Mouse (Mus musculus) CH12F3 (cell line): ENCODE measurements at regions not wholly inside any gene's neighbourhood (a gene's known extent, or its start where the extent isn't known, plus 50 kb on each side); places are given as distances from the start of the nearest gene placed in this dataset.

Experiments
- in situ Hi-C: fragments of 300-500 bp; cut with MboI; formaldehyde crosslinking; loops from 2 replicates; pipeline ENCODE4 v1.14.3; 2020; ENCODE audit warnings: low sequenced_read_pairs

DNA sequence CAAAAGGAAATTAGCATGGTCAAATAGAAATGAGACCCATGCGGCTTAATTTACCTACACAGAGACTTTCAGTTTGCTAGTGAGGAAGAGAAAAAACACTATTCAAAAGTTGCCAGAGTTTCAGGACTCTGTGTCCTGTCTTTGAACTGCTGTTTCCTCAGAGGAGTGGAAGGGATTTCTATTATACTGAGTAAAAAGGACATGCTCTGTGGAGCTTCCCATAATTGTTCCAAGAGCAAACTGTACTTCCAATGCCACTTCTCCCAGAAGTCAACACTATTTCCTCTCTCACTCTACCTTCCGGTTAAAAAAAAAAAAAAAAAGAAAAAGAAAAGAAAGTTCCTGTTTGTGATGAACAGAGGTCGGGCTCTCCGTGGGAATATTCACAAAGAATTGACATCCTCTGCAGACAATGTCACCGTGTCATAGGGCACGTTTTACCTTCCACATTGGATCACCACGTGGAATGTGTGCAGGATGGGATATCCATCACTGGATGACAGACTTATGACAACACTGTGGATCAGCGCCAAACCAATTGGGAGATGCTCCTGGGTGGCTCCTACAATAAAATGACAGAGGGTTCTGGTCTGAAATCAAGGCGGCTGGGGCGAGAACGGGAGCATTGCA, 377.5 kb downstream of the Gja1 start:
- in situ Hi-C loops = no loop called here

DNA sequence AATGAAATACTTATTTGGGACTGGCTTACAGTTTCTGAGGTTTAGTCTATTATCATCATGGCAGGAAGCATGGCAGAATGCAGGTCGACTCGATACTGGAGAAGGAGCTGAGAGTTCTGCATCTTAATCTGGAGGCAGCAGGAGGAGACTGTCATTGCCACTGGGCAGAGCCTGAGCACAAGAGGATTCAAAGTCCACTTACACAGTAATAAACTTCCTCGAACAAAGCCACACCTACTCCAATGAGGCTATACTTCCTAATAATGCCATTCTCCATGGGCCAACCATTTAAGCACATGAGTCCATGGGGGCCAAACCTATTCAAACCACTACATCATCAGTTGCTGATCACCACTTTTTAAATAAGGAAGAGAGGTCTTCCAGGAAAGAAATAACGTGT, 393.5 kb downstream of the Gja1 start:
- in situ Hi-C loops = no loop called here

- in situ Hi-C loops = no loop called here
Measured at GRCm38 (mm10) chr10:56782265-56782664, 405.1 kb downstream of the Gja1 start.

- in situ Hi-C loops = no loop called here
Measured at GRCm38 (mm10) chr10:56783941-56784340, 406.8 kb downstream of the Gja1 start.

- in situ Hi-C loops = no loop called here
Measured at GRCm38 (mm10) chr10:56788081-56788480, 411.0 kb downstream of the Gja1 start.

GRCm38 (mm10) chr10:56793074-56793473, 415.9 kb downstream of the Gja1 start:
- in situ Hi-C loops = no loop called here

DNA sequence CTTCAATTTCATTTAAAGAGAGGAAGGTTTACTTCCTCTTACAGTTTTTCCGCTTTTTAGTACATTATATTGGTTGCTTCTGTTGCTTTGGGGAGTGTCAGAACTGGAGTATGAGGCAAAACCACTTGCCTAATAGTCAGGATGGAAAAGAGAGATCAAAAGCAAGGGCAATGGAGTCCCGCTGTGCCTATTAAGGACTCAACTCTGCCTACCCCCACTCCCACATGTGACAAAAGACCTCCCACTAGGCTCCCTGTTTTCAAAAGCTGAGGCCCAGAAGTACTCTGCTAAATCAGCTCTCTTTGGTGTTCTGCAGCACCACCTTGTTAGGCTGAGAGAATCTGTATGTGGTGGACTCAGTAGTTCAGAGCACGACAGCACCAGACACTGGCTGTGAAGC, 418.3 kb downstream of the Gja1 start:
- in situ Hi-C loops = no loop called here

DNA sequence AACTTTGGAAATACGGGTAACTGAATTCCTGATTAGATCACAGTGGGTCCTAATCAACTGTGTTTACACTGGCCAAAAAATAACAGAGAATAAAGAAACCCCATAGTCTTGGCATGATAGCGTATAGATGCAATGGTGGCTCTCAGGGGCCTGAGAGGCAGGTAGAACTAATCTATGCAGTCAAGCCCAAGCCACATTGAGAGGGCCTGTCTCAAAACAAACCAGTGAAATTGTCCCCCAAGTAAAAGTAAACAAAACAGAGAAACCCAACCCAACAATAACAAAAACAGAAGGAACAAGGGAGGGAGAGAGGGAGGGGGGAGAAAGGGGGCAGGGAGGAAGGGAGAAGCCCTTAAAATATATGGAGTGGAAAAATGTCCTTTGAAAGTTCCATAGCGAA, 422.2 kb downstream of the Gja1 start:
- in situ Hi-C loops = no loop called here

- in situ Hi-C loops = no loop called here
Measured at GRCm38 (mm10) chr10:56799745-56800144, 422.6 kb downstream of the Gja1 start.

DNA sequence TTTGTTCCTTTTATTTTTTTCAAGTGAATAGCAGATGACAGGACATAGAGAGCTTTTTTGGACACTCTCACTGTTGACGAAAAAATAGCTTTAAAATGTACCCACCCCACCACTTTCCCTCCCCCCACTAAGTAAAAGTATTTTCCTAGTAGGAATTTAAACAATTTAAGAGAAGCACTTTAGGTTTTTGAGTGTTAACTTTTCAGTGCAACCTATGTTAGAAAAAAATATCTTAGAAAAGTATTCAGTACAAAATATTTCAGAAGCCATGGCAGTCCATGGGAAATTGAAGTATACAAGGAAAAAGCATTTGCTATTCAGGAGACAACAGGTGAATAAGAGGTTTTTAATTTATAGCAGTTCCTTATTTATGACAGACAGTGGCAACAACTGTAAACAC, 431.9 kb downstream of the Gja1 start:
- in situ Hi-C loops = no loop called here

- in situ Hi-C loops = no loop called here
Measured at GRCm38 (mm10) chr10:56822158-56822557, 445.0 kb downstream of the Gja1 start.

- in situ Hi-C loops = loop anchor here (25.0 kb wide), 1 partner anchor 469 kb away; no protein-coding TSS in a partner anchor
Measured at GRCm38 (mm10) chr10:56831331-56831730, 454.2 kb downstream of the Gja1 start.

GRCm38 (mm10) chr10:56831966-56832365, 454.8 kb downstream of the Gja1 start:
- in situ Hi-C loops = loop anchor here (25.0 kb wide), 1 partner anchor 470 kb away; no protein-coding TSS in a partner anchor

DNA sequence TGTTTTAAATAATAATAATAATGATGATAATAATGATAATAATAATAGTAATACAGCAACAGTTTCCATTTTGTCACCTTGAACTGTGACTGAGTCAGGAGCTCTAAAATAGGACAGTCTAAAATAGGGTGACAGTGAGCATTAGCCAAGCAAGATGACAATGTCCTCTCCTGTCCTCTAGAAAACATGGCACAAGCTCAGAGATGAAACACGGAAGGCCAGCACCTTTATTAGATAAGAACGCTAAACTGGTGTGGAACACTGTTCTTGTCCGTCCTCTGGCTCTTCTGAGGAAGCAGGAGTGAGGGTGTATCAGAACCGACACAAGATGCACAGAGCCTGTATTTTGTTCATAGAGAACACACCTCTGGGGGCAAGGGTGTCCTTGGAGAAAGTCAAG, 459.0 kb downstream of the Gja1 start:
- in situ Hi-C loops = loop anchor here (25.0 kb wide), 1 partner anchor 474 kb away; no protein-coding TSS in a partner anchor

GRCm38 (mm10) chr10:56839006-56839495, 461.9 kb downstream of the Gja1 start:
- in situ Hi-C loops = loop anchor here (25.0 kb wide), 1 partner anchor 477 kb away; no protein-coding TSS in a partner anchor

GRCm38 (mm10) chr10:56839545-56839944, 462.4 kb downstream of the Gja1 start:
- in situ Hi-C loops = loop anchor here (25.0 kb wide), 1 partner anchor 477 kb away; no protein-coding TSS in a partner anchor

- in situ Hi-C loops = loop anchor here (25.0 kb wide), 1 partner anchor 478 kb away; no protein-coding TSS in a partner anchor
Measured at GRCm38 (mm10) chr10:56840732-56841131, 463.6 kb downstream of the Gja1 start.

DNA sequence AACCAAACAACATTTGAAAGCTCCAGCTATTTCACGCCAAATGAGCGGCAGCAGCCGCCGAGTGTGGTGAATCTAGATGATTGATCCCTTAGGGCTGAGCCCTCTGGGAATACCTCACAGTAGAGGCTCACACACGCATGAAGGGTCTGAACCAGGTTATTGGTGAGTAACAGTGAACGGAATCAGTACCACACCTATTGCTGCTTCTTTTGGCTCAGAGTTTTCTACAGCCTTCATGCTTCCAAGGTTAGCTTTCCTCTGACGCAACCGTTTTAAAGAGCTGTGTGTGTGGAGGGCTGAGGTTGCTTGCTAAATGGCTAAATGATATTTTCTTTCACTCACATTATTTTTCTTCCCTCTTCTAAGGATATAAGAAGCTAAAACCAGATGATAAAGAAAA, 464.4 kb downstream of the Gja1 start:
- in situ Hi-C loops = loop anchor here (25.0 kb wide), 1 partner anchor 479 kb away; no protein-coding TSS in a partner anchor

DNA sequence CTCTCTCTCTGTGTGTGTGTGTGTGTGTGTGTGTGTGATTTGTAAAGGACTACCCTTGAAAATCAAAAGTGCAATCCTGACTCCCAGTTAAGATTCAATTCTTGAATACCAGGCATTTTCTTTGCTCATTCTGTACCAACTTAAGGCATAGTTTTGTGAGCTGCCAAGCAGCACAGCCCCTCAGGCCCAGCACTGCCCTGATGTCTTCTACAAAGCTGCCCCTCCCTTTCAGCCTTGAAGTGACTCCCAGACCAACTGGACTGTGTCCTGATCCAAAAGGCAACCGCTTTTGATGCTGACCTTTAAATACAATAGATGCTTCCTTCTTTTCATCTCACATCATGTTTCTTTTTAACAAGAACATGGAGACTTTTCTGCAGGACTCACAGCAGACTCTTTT, 464.8 kb downstream of the Gja1 start:
- in situ Hi-C loops = loop anchor here (25.0 kb wide), 1 partner anchor 480 kb away; no protein-coding TSS in a partner anchor

GRCm38 (mm10) chr10:56852484-56852883, 475.4 kb downstream of the Gja1 start:
- in situ Hi-C loops = no loop called here

GRCm38 (mm10) chr10:56856186-56856585, 479.1 kb downstream of the Gja1 start:
- in situ Hi-C loops = no loop called here

DNA sequence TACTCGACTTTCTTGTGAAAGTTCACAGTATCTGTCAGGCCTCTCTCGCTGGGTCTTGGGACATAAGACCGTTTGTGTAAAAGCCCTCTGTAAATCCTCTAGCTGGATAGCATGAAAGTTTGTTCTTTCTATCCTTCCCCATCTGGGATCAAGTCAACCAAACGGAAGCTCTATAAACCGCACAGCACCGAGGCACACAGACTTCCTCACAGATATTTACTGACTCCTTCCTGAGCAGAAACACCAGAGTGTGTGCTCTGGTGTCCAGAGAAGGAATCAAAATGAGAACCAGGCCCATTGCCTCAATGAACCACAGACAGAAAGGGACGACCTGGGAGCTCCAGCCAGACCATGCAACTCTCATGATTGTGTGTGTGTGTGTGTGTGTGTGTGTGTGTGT, 502.6 kb downstream of the Gja1 start:
- in situ Hi-C loops = no loop called here
